Mouse (Mus musculus): ENCODE results near the gene Adam33.
"Not testable (repeated sequence)": the region's sequence is repeated elsewhere in the genome, so short reads cannot be mapped to it uniquely, and the experiment has no call there.

Gene Adam33

DNA sequence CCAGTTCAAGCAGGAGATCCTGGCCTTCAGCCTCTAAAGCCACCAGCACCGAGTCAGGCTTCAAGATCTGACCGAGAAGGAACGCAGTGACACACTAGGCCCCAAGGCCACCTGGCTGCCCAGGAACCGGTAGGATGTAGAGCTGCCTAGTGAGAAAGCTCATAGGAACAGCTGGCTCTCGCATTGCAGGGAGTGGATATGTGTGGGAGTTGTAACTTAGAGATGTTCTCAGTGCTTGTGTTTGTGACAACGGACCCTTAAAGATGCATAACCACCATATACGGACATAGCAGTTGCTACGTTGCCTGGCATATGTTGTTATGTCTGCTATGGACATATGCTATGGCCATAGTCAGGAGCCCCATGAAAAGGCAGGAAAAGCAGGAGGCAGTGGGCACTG lies 4.9 kb downstream of the Adam33 start:
- DNase-seq (ENCODE audit: low read depth, low spot score), result no peak

- DNase-seq (ENCODE audit: low read depth, low spot score), result peak; percentile 61
Measured at GRCm38 (mm10) chr2:131056191-131056590, 7.4 kb downstream of the Adam33 start.

- DNase-seq (ENCODE audit: low read depth, low spot score), result peak; percentile 78
Measured at GRCm38 (mm10) chr2:131055631-131056030, 8.0 kb downstream of the Adam33 start.

GRCm38 (mm10) chr2:131054646-131055264 lies 8.9 kb downstream of the Adam33 start:
- DNase-seq (ENCODE audit: low read depth, low spot score), result no peak

DNA sequence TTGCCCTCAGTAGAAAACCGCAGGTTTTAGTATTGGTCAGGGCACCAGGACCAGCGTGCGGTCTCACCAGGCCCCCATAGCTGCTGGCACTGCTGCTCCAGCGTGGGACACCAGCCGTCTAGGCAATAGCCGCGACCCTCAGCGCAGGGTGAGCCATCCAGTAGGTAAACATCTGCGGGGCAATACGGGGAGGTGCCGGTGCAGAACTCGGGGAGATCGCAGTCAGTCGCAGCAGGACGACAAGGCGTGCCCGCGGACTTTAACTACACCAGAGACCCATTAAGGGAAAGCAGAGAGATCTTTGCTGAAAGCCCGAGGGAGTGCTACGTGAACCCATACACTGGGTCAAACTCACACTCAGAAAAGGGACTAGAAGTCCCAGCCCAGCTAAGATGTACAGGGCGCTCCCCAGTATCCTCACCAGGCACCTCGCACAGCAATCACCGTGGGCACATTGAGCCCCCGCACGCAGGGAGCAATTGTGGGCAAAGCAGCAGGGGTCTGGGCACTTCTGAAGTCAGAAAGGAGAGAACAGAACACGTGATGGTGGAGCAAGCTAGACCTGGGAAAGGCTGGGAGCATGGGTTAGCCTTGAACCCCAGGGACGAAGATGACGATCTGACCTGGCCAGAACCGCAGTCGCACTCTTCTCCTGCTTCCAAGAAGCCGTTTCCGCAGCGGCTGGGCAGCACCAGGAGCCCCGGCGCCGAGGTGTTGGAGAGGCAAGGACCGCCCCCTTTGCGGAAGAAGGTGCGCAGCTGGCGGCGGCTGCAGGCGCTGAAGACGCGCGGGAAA lies 9.6 kb downstream of the Adam33 start:
- no peak for DNase-seq (ENCODE audit: low read depth, low spot score)

DNA sequence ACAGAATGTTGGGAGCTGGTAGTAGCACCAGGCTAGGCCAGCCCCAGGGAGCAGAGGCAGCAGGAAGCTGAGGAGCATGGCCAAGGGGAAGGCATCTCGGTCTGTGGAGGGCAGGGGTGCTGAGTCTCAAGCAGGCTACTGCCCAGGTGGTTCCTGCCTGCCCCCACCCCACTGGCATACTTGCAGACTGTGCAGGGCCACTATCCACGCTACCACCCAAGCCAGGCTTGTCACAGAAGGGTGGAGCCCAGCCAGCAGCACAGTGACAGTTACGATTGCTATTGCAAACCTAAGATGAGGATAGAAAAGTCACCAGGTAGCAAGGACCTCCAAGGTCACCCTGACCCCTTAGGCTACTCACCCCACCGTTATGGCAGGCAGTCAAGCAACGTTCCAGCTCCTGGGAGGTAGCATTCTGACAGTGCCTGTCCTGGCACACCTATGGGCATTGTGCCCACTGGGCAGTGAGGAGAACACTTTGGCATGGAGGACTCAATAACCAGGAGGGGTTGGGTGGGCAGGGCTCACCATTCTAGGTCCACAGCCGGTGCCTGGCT lies 10.7 kb downstream of the Adam33 start:
- no peak for DNase-seq (ENCODE audit: low read depth, low spot score)

DNA sequence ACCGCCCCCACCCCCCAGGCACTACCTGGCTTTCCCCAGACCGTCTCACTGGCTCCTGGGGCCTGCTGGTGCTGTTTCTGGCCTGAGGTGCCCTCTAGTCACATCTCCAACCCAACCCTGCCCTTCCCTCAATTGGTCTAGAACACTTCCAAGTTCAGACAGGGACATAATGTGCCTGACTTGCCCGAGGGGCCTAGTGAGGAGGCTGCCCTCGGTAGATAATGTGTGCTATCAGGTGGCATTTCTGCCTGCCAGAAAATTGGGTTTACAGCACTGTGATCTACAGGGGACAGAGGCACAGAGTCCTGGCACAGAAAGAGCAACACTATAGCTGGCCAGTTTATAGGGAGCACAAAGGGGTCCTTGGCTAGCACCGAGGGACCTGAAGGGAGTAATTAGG lies 11.6 kb downstream of the Adam33 start:
- no peak for DNase-seq (ENCODE audit: low read depth, low spot score)

DNA sequence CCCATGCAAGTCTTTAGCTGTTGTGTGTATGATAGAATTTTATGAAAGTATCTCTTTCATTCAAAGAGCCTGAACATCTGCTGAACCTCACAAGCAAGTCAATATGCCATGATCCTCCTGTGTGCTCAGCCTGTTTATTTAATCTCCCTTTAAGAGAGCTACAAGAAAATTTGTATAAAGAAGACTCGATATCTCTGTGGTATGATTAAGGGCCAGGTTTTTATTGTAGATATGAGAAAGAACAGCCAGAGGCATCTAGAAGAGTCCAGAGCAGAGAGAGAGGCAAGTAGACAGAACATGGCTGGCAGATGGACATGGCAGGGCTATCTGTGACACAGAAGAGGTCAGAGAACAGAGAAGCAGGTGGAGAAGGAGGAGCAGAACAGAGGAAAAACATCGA lies 17.6 kb downstream of the Adam33 start:
- DNase-seq (ENCODE audit: low read depth, low spot score), result no peak

GRCm38 (mm10) chr2:131044989-131045720 lies 18.5 kb downstream of the Adam33 start:
- no peak for DNase-seq (ENCODE audit: low read depth, low spot score)

DNA sequence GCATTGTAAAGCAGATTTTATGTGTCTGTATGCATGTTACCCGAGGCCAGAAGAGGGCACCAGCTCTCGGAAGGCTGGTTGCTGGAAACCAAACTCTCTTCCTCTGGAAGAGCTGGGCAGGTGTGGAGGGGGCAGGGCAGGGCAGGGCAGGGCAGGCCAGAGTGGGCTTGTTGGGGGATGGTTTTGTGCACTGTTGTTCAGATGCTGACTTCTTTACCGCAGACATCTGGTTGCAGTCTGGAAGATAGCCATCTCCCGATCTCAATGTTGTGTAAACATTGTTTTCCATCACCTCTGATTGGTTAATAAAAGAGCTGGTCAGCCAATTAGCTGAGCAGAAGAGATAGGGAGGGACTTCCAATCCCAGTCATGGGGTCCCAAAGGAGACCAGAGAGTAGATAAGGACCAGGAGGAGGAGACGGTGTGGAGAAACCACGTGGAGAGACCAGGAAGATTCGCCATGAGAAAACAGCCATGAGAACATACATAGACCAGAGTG lies 19.2 kb downstream of the Adam33 start:
- DNase-seq (ENCODE audit: low read depth, low spot score), result no peak

- no peak for DNase-seq (ENCODE audit: low read depth, low spot score)
Measured at GRCm38 (mm10) chr2:131042988-131043387, 20.6 kb downstream of the Adam33 start, which contains the start of gene Gfra4. Gfra4 (minus strand) TSS chr2:131043088.

DNA sequence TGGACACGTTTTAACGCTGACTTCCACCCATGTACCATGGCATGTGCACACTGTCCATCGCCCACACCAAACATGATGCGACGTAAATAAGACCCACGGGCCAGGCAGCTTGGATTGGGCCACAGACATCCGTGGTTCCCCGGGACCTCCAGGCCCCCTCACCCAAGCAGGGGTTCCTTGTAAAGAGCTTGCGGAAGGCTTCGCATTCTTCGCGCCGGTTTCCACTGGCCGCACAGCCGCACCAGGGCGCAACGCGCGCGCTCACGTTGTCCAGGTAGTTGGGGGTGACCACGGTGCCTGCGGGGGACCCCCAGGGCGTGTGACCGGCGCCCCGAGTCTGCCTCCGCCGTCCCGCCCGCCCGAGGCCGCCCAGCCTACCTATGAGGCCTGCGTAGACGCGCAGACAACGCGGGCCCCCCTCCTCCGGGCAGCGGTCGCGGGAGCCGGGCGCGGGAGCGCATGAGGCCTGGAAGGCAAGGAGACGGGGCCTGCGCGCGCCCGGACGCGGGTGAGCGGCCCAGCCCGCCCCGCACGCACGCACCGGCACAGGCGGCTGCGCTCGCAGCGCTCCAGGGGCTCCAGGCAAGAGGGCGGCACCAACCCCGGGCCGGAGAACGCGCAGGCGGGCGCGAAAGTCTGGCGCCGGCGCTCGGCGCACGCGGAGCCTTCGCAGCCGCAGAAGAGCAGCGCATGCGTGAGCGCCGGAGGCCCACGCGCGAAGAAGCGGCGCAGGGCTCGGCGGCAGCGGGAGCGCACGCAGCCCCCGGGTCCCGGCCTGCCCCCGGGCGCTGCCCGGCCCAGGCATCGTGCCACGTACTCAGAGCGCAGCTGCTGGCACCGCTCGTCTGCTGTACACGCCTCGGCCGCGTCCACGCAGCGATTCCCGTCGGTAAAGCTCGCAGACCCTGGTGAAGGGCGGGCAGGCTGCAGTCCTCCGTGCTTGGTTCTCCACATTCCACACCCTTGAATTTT lies 22.5 kb downstream of the Adam33 start:
- DNase-seq (ENCODE audit: low read depth, low spot score), result no peak

- no peak for DNase-seq (ENCODE audit: low read depth, low spot score)
Measured at GRCm38 (mm10) chr2:131038675-131039074, 24.9 kb downstream of the Adam33 start.

DNA sequence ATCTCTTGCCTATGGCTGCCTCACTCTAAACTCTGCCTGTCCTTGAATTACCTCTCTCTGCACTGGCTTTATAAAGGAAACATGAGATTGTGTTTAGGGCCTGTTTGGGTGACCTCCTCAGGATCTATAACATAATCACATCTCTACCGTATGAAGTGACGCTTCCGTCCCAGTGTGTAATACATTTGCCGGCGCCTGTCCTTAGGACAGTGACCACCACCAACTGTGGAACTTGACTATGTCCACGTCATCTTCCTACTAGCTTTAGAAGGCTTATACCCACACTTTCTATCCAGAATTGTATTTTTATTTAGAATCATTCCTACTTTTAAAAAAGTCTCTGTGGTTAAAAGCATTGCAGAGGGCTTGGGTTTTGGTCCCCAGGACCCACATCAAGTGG lies 25.4 kb downstream of the Adam33 start:
- DNase-seq (ENCODE audit: low read depth, low spot score), result no peak

GRCm38 (mm10) chr2:131037226-131037990 lies 26.2 kb downstream of the Adam33 start:
- DNase-seq (ENCODE audit: low read depth, low spot score), result no peak

DNA sequence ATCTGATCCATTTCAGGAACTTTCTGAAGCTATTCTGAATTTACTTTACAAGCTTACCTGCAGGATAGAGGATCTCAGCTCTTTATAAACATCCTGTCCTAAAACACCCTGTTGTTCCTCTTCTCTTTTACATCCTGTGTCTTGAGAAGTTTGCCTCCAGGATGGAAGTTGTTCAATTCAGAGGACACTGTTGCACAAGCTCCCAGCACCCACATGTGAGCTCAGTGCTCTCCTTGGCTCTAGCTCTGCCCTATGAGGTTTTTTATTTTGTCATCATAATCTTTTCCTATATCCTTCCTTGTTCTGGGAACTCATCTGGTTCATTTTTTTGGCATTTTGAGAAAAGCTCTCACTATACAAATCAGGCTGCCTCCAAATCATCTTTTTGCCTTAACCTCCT lies 26.9 kb downstream of the Adam33 start:
- no peak for DNase-seq (ENCODE audit: low read depth, low spot score)

GRCm38 (mm10) chr2:131036343-131036742 lies 27.3 kb downstream of the Adam33 start:
- DNase-seq (ENCODE audit: low read depth, low spot score), result no peak

DNA sequence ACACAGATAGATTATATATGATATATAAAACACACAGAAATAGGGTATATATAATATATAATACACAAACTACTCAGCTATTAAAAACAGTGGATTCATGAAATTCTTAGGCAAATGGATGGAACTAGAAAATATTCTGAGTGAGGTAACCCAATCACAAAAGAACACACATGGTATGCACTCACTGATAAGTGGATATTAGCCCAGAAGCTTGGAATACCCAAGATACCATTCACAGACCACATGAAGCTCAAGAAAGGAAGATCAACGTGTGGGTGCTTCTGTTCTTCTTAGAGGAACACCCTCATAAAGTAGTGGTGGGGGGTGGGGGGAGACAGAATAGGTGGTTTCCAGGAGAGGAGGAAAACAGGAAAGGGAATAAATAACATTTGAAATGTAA lies 32.2 kb downstream of the Adam33 start:
- not testable (repeated sequence) for DNase-seq (ENCODE audit: low read depth, low spot score)

DNA sequence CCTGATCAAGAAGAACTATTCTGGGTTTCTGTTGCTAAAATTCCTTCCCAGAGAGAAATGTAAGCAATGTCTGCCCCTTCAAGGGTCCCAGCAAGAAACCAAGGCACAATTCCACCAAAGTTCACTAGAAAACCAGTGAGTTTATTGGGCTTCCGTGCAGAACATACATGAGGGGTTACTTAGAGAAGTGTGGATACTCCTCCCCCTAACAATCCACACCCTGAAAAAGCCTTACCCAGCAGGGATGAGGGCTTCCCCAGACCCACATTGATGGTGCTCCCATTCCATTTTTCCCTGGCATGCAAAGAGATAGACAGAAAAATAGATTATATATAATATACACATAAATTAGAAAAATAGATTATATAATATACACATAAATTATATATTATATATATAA lies 32.6 kb downstream of the Adam33 start:
- no peak for DNase-seq (ENCODE audit: low read depth, low spot score)

DNA sequence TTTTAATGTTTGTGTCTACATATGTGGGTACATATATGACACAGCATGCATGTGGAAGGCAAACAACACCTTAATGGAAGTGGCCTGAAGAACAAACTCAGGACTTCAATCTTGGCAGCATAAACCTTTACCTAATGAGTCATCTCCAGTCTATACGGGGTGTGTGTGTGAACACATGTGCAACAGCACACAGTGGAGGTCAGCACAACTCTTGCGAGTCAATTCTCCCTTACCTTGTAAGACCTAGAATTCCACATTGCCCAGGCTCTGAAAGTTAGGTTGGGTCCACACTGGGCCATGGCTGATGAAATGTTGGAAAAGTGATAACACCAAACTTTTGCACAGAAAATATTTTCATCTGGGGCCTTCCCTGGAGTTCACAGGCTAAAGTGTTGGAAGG lies 33.1 kb downstream of the Adam33 start:
- no peak for DNase-seq (ENCODE audit: low read depth, low spot score)

All from WW6 (cell line).